Mouse (Mus musculus): ENCODE data around the gene Qtrt2. TPM values are rescaled to one million over a fixed set of nuclear protein-coding genes. Genes with fewer than 3 reads are reported as not detected.

The Qtrt2 gene
- total RNA-seq, 2 experiments from 2014 or later, result 1.3 to 2.6 TPM

DNA sequence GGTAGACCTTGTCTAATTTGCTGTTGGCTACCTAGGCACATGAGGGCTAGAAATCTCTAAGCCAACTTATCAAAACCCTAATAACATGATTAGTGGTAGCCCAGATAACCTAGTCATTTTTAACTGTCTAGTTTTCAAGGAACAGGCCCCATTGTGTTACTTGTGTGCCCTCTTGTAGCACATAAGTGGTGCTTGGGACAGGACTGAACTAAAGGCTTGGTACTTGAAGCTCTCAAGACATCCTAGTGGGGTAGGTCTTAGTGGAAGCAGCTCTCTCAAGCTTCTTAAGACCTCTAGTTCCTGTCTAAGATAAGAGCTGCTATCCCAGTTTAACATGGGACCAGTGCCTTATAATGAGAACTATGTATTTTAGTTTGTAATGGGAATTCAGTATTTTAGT, 4.0 kb upstream of the Qtrt2 start:
- ATAC-seq (replicated peaks; ENCODE audit: low FRiP score, poor library complexity, severe bottlenecking), result no peak

GRCm38 (mm10) chr16:43925846-43926245, 763 bp downstream of the Qtrt2 start:
- ATAC-seq (replicated peaks; ENCODE audit: low FRiP score, poor library complexity, severe bottlenecking), result no peak

- no peak for ATAC-seq (replicated peaks; ENCODE audit: low FRiP score, poor library complexity, severe bottlenecking)
Observed at GRCm38 (mm10) chr16:43925001-43925558, 1.5 kb downstream of the Qtrt2 start.

- no peak for ATAC-seq (replicated peaks; ENCODE audit: low FRiP score, poor library complexity, severe bottlenecking)
Observed at GRCm38 (mm10) chr16:43922630-43923029, 4.0 kb downstream of the Qtrt2 start.

DNA sequence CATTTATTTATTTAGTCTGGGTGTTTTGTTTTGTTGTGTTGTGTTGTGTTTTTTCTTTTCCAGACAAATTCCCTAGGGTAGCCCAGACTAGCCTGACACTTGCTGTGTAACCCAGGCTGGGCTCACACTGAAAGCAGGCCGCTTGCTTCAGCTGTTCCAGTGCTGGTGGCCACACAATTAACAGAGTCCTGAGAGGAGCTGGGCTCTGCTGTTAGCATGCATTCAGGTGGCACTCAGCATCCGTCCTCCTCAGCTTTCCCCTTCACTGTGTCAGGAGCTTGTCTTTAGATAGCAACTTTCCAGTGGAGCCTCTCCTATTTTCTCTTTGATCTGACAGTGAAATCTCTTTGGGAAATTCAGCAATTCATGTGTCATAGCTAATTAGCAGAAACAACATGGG, 4.6 kb downstream of the Qtrt2 start:
- ATAC-seq (replicated peaks; ENCODE audit: low FRiP score, poor library complexity, severe bottlenecking), result no peak

DNA sequence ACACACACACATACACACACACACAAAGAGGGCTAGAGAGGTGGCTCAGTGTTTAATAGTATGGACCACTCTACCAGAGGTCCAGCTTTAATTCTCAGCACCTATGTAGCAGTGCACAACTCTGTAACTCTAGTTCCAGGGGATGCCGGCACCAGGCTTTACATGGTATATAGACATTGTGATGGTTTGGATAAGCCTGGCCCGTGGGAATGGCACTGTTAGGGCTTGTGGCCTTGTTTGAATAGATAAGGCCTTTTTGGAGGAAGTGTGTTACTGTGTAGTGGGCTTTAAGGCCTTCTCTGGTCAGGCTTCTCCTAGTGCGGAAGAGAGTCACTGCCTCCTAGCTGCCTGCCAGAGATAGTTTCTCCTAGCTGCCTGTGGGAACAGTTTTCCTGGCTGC, 7.7 kb downstream of the Qtrt2 start:
- no peak for ATAC-seq (replicated peaks; ENCODE audit: low FRiP score, poor library complexity, severe bottlenecking)

GRCm38 (mm10) chr16:43908881-43909280, 17.7 kb downstream of the Qtrt2 start:
- no peak for ATAC-seq (replicated peaks; ENCODE audit: low FRiP score, poor library complexity, severe bottlenecking)

- no peak for ATAC-seq (replicated peaks; ENCODE audit: low FRiP score, poor library complexity, severe bottlenecking)
Observed at GRCm38 (mm10) chr16:43900571-43900970, 26.0 kb downstream of the Qtrt2 start.

DNA sequence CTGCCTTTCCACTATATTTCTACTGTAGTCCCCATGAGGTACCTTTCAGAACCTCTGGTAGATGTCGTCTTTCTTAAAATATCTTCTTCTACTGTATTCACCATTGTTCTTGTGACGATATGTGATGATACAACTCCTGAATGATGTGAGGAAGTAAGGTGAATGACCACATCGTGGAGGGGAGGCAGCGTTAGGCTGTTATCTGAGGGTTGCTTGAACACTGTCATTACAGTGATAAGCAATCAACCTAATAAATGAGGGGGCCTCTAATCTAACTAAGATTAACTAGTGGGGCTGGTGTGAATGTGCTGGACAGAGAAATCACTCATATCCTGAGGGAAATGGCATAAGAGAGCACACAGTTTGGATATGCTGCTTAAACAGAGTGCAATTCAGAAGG, 26.5 kb downstream of the Qtrt2 start:
- no peak for ATAC-seq (replicated peaks; ENCODE audit: low FRiP score, poor library complexity, severe bottlenecking)

DNA sequence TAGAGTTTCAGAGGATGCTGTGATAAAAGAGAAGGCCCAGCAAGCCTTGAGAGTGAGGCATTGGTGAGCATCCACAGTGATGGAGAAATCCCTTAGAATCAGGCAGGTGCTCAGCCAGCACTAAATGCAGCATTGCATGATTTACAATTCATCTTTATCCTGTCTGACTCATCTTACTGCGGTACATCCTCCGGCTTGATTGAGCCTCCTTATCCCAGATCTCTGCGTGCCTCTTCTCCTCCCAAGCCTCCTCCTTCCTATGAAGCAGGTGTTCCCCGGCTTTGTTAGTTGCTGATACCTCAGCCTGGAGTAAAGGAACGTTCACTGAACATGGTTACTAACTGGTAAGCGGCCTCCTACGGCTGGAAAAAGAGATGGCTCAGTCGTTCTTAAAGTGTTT, 32.1 kb downstream of the Qtrt2 start:
- no peak for ATAC-seq (replicated peaks; ENCODE audit: low FRiP score, poor library complexity, severe bottlenecking)

DNA sequence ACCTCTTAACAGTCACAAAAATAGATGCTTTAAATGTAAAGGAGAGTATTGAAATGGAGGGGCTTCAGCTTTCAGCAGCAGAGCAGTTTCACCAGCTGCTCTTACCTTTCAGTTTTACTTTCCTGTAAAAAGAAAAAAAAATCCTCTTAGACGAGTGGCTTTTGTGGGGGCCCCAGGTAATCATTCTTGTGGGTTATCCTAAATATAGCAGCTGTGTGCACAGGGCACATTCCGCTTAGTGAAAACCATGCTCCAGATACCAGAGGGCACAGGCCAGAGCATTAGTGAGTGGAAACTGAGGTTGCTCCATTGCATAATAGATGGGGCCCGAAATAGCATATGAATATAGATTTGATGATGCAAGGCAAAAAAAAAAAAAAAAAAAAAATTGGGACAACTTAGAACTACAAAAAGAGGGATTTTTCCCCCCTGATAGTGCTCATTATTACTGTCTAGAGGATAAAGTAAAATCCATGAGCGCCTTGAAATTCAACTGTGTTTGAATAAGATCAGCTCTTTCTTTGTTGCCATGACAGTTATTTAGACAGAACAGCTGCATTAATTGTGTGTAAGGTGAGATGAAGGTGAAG, 35.8 kb downstream of the Qtrt2 start:
- no peak for ATAC-seq (replicated peaks; ENCODE audit: low FRiP score, poor library complexity, severe bottlenecking)

DNA sequence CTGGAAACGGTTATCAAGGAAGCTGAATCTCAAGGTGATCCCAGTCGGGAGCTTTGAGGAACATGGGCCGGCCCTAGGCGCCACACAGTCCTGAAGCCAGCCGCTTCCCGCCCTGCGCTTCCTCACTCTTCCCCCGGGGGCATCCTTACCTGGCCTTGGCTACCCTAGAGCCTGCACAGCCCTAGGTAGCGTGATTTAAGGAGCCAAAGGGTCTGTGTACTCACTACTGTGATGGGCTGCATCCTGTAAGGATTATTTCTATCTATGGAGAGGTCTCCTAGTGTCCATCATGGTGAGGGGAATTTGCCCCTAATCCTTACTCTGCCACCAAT, 36.6 kb downstream of the Qtrt2 start:
- ATAC-seq (replicated peaks; ENCODE audit: low FRiP score, poor library complexity, severe bottlenecking), result peak; percentile 82

DNA sequence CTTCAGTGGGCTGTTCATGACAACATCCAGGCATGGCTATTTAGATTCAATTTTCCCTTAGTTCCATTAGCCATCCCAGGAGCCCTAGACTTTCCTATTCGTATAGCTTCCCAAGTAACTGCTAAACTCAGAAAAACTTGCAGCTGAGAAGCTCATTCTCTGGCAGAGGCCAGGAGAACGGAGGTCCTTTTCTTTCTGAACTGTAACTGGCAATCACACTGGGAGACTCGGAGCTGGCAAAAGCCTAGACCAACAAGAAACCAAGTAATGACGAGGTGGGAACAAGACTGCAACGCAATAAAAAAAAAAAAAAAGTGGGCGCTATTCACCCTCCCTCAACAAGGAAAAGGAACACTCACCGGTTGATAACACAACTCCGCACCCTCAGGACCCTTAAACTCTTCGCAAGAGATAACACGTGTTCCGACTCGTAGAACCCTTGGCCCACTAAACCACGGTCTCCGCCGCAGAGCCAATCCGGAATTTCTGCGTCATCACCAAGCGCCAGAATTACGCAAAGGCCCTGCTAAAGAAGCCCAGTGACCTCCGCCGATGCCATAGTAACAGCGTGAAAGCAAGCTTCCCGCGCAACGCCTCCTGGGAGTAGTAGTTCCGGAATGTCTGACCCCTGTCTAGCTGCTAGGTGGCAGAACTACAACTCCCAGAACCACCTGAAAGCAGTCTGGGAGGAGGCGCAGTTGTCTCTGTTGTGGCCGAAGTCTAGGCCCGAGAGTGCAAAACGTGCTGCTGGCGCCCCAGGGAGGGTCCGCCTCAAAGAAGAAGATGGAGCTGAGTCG, 37.2 kb downstream of the Qtrt2 start, which contains the start of gene Ccdc191:
TSS of gene Ccdc191 (plus strand) at position 593 of the 797 bp plus-strand sequence.
- ATAC-seq (replicated peaks; ENCODE audit: low FRiP score, poor library complexity, severe bottlenecking), result peak; percentile 99

DNA sequence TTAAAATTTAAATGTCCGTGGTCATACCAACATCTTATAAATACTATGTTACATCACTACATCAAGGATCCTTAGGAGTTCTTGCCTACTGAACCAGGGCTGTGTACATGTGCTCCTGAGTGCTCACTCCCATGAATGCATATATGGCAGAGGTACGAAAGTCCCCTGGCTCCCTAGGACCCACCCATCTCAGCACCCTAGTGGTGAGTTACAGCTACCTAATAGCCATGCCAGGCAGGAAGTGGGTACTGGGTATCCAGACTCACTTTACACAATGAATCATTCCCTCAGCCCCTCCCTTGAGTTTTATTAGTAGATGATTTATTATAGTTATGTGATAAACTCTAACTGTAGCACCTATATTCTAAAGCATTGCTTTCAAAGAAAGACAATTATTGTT, 44.3 kb downstream of the Qtrt2 start:
- ATAC-seq (replicated peaks; ENCODE audit: low FRiP score, poor library complexity, severe bottlenecking), result no peak

GRCm38 (mm10) chr16:43881636-43882035, 45.0 kb downstream of the Qtrt2 start:
- no peak for ATAC-seq (replicated peaks; ENCODE audit: low FRiP score, poor library complexity, severe bottlenecking)

DNA sequence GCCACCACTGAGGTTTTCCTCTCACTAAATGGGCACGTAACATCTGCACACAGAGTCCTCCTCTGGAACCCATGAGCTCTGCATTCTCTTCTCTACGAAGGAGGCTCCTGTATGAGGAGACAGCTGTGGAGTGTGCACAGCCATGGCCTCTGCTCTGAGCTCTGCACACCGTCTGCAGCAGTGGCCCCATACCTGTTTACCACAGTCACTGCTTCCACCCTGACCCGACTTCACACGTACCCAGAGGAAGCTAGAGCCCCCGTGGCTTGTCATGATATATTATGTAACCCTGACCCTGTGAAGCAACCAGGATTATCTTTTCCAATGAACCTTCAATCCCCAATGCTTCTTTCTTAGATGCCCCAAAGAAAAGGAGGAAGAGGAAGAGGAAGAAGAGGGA, 46.8 kb downstream of the Qtrt2 start:
- no peak for ATAC-seq (replicated peaks; ENCODE audit: low FRiP score, poor library complexity, severe bottlenecking)

DNA sequence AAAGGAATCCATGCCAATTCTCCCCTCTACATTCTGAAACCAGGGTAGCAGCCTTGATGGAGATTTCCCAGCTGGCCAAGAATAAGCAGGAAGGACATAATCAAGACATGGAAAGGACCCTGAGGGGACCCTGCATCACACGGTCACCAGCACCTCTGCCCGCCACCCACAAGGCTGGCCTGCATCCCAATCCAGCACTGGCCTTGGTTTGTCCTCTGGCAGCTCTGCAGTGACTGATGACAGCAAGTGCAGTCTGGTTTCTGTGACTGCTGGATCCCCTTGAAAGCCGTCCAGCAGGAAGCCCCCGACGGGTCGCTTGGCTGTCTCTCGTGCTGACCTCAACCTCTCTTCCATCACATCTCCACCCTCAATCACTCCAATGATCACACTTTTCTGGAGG, 55.2 kb downstream of the Qtrt2 start:
- ATAC-seq (replicated peaks; ENCODE audit: low FRiP score, poor library complexity, severe bottlenecking), result no peak

- ATAC-seq (replicated peaks; ENCODE audit: low FRiP score, poor library complexity, severe bottlenecking), result no peak
Observed at GRCm38 (mm10) chr16:43869805-43870204, 56.8 kb downstream of the Qtrt2 start.

DNA sequence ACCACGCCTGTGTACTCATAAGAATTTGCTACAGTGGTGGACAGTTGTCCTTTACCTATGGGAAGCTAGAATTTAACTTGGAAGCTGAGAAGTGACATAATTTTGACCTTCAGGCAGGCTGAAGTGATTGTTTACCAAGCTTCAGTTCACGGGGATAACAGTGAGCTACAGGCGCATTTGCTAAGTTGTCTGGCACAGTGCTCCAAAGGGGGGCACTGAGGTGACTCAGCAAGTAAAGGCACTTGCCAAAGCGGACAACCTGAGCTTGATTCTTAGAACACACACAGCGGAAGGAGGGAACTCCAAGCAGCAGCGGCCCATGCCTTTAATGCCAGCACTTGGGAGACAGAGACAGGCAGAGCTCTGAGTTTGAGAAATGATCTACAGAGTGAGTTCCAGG, 66.0 kb downstream of the Qtrt2 start:
- no peak for ATAC-seq (replicated peaks; ENCODE audit: low FRiP score, poor library complexity, severe bottlenecking)

DNA sequence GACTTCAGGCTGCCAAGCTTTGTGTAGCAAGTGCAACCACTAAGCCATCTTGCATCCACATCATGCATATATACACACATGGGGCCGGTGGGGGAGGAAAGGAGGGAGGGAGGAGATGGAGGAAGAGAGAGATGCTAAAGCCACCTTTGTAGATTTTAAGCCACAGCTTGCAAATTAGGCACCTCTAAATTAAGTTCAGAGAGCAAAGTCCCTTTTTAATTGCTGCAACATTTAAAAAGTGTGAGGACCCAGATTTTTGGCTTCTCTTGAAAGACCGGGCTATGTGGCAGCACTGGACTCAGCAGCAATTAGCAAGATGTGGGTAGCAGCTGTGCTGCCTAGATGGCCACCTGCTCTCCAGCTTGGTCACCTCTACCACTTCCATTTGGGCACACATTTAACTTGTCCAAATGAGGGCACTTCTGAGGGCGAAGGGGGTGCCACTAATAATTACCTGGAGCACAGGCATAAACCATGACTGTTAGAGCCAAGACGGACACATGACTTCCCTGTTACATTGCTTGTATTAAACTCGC, 67.6 kb downstream of the Qtrt2 start:
- ATAC-seq (replicated peaks; ENCODE audit: low FRiP score, poor library complexity, severe bottlenecking), result no peak

DNA sequence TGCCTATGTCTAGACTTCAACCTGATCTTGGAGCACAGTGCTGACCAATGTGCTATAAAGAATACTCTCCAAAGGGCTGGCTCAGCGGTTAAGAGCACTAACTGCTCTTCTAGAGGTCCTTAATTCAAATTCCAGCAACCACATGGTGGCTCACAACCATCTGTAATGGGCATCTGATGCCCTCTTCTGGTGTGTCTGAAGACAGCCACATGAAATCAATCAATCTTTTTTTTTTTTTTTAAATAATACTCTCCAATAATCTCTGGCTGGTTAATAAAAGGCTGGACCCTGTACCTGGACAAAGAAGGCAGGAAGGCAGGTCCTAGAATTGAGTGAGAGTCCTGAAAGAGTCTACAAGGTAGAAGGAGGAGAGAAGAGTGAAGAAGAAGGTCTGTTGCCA, 76.8 kb downstream of the Qtrt2 start:
- ATAC-seq (replicated peaks; ENCODE audit: low FRiP score, poor library complexity, severe bottlenecking), result no peak

All from erythroid progenitor cell, adult 5-6 weeks (primary cell).